Mouse (Mus musculus): Measurements from ENCODE around the gene Phldb2. TPM values are rescaled to one million over a fixed set of nuclear protein-coding genes. Genes with fewer than 3 reads are reported as not detected.

Phldb2 gene
- polyA plus RNA-seq, 1 experiment from 2014 or later, result 35.2 TPM

DNA sequence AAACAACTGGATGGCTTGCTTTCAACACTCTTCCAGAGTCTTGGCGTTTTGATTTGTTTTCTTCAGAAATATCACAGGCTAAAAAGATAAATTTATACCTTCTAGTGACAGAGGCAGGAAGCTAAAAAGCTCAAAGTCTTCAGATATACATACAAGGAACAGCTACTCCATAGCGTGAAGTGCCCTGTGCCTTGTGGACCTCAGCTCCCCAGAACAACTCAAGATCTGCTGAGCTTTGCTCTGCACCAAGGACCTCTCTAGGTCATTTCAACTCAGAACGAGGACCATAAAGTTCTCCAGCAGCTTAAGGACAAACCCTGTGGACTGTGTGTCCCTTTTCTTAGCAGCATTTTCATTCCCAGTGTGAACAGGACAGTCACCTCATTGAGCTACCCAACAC, 188.3 kb downstream of the Phldb2 start:
- ATAC-seq (ENCODE audit: low FRiP score), result no peak
- Histone ChIP-seq H3K27me3 (no peaks in the 10 kb centered on the region), H3K4me3 (replicated peaks) (no peak overlapping the region), H3K9me3 (no peaks in the 10 kb centered on the region), H3K4me2 (no peak overlapping the region), H3K27ac (no peak overlapping the region), H3K36me3 (replicated peaks) (peaks cover 3% of the 10 kb centered on the region; the same call in 1 of the 2 replicates), H3K4me1 (0 out of 2 replicates have a peak, but pooled peaks cover 12% of the 10 kb centered on the region), H3K9ac (no peak overlapping the region)
- WGBS, result 91% methylated on average over 3 of the region's 3 CpGs

GRCm38 (mm10) chr16:45762859-45763505, 190.4 kb downstream of the Phldb2 start:
- ATAC-seq (ENCODE audit: low FRiP score), result no peak
- Histone ChIP-seq H3K4me1 (0 out of 2 replicates have a peak, but pooled peaks cover 9% of the 10 kb centered on the region), H3K9ac (no peak overlapping the region), H3K27me3 (no peaks in the 10 kb centered on the region), H3K36me3 (replicated peaks) (peaks cover 2% of the 10 kb centered on the region; the same call in 1 of the 2 replicates), H3K4me3 (replicated peaks) (no peak overlapping the region), H3K4me2 (no peak overlapping the region), H3K9me3 (no peaks in the 10 kb centered on the region), H3K27ac (no peak overlapping the region)
- 86% methylated on average over 13 of the region's 13 CpGs for WGBS

GRCm38 (mm10) chr16:45761425-45761824, 192.0 kb downstream of the Phldb2 start:
- 86% methylated on average over 1 of the region's 1 CpGs for WGBS
- ATAC-seq (ENCODE audit: low FRiP score), result no peak
- Histone ChIP-seq H3K27me3 (no peaks in the 10 kb centered on the region), H3K9me3 (no peaks in the 10 kb centered on the region), H3K4me2 (no peak overlapping the region), H3K27ac (no peak overlapping the region), H3K36me3 (replicated peaks) (peaks cover 2% of the 10 kb centered on the region), H3K4me3 (replicated peaks) (no peak overlapping the region), H3K4me1 (no peaks in the 10 kb centered on the region), H3K9ac (no peak overlapping the region)

DNA sequence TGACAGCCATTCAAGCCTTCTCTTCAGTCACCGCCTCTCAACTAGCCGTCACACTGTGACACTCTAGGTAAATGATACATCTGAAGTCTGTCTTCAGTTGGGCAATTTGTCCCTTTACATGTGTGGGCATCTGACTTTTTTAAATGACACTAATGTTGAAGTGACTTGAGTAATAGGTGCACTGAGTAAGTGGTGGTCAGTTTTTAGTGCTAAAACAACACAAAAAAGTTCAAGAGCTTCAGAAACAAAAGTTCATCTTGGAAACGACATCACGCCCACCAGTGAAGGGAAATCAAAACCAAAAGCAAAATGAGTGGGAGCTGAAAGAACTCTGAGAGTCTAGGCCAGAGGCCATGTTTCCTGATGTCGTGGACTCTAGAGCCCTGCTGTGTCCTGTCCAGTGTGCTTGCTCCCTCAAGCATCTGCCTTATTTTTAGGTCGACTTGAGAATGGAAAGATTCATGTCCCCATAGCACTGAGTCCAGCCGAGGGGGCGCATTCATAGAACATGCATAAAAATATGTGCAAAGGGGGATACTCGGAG, 194.6 kb downstream of the Phldb2 start:
- 89% methylated on average over 9 of the region's 9 CpGs for WGBS
- Histone ChIP-seq H3K36me3 (replicated peaks) (peaks cover 2% of the 10 kb centered on the region), H3K27ac (no peak overlapping the region), H3K9ac (no peak overlapping the region), H3K9me3 (no peaks in the 10 kb centered on the region), H3K4me3 (replicated peaks) (no peak overlapping the region), H3K27me3 (no peaks in the 10 kb centered on the region), H3K4me2 (no peak overlapping the region), H3K4me1 (no peaks in the 10 kb centered on the region)
- no peak for ATAC-seq (ENCODE audit: low FRiP score)

DNA sequence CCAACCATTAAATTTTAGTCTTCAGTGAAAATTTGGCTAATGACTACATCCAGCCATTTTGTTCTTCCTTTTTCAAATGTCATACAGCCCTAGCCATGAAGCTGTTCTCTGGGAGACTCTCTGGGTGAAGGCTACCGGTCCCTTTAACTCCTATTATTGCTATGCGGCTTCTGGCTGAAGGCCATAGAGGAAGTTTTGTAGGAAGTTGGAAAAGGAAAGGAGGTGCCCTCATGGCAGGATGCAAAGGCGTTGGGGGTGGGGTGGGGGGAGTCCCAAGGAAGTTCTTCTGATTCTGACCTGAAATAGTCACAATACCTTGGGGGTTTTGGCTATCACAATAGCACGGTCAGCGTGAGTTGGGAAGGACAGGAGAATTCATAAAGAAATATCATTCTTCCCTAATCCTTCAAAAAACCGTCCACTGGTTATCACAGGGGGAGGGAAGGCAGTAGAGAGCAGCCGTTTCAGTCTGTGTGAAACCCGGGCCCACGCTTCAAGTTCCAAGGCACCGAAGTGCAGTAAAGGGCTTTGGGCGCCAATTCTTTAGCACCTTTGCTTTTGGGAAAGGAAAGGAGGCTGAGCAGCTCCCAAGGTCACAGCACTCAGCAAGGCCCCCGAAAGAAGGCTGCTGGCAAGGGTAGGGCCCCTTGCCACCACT, 195.8 kb downstream of the Phldb2 start:
- Histone ChIP-seq H3K27ac (peak overlapping the region; percentile 53; the same call in 1 of the 2 replicates), H3K9me3 (no peaks in the 10 kb centered on the region), H3K4me2 (no peak overlapping the region), H3K36me3 (replicated peaks) (no peaks in the 10 kb centered on the region; the same call in none of the 2 replicates), H3K27me3 (no peaks in the 10 kb centered on the region), H3K4me3 (replicated peaks) (no peak overlapping the region), H3K4me1 (no peaks in the 10 kb centered on the region), H3K9ac (no peak overlapping the region)
- WGBS, result 88% methylated on average over 12 of the region's 12 CpGs
- ATAC-seq (ENCODE audit: low FRiP score), result no peak

GRCm38 (mm10) chr16:45756855-45757254, 196.5 kb downstream of the Phldb2 start:
- peak; percentile 78 for ATAC-seq (ENCODE audit: low FRiP score)
- Histone ChIP-seq H3K4me1 (no peaks in the 10 kb centered on the region), H3K4me3 (replicated peaks) (no peak overlapping the region), H3K27ac (no peak overlapping the region), H3K36me3 (replicated peaks) (peaks cover 5% of the 10 kb centered on the region), H3K9ac (no peak overlapping the region), H3K27me3 (no peaks in the 10 kb centered on the region), H3K4me2 (no peak overlapping the region), H3K9me3 (no peaks in the 10 kb centered on the region)
- 48% methylated on average over 9 of the region's 9 CpGs for WGBS

- H3K4me3 ChIP-seq (replicated peaks), result no peak overlapping the region
- H3K4me2 ChIP-seq, result peak overlapping the region; percentile 59
- no peaks in the 10 kb centered on the region for H3K27me3 ChIP-seq
- H3K4me1 ChIP-seq, result peaks cover 16% of the 10 kb centered on the region
- no peak overlapping the region for H3K9ac ChIP-seq
- ATAC-seq (ENCODE audit: low FRiP score), result peak; percentile 15; the same call in 1 of the 2 replicates
- peaks cover 6% of the 10 kb centered on the region; the same call in 1 of the 2 replicates for H3K36me3 ChIP-seq (replicated peaks)
- no peaks in the 10 kb centered on the region for H3K9me3 ChIP-seq
- peak overlapping the region; percentile 90; the same call in 1 of the 2 replicates for H3K27ac ChIP-seq
- 61% methylated on average over 4 of the region's 4 CpGs for WGBS
Measured at GRCm38 (mm10) chr16:45743591-45744144, 209.7 kb downstream of the Phldb2 start.

- peak; percentile 98 for ATAC-seq (ENCODE audit: low FRiP score)
- Histone ChIP-seq H3K4me3 (replicated peaks) (peak within 1 kb of the TSS; percentile 82), H3K27me3 (no peaks in the 10 kb centered on the region), H3K4me2 (peak within 1 kb of the TSS; percentile 59), H3K36me3 (replicated peaks) (peaks cover 4% of the 10 kb centered on the region; the same call in 1 of the 2 replicates), H3K4me1 (peaks cover 16% of the 10 kb centered on the region), H3K9ac (peak within 1 kb of the TSS; percentile 78), H3K9me3 (no peaks in the 10 kb centered on the region), H3K27ac (peak within 1 kb of the TSS; percentile 90)
- WGBS, result under 1% methylated on average over 46 of the region's 51 CpGs
Measured at GRCm38 (mm10) chr16:45742615-45743476, 210.6 kb downstream of the Phldb2 start, which contains the start of gene Abhd10. Gene Abhd10, minus strand, starts transcription at chr16:45742955.

- H3K36me3 ChIP-seq (replicated peaks), result peaks cover 38% of the 10 kb centered on the region
- WGBS, result 93% methylated on average over 8 of the region's 8 CpGs
- no peak overlapping the region for H3K4me3 ChIP-seq (replicated peaks)
- H3K4me1 ChIP-seq, result peaks cover 9% of the 10 kb centered on the region
- no peak overlapping the region for H3K27ac ChIP-seq
- no peak overlapping the region for H3K9ac ChIP-seq
- H3K9me3 ChIP-seq, result no peaks in the 10 kb centered on the region
- no peaks in the 10 kb centered on the region for H3K27me3 ChIP-seq
- no peak for ATAC-seq (ENCODE audit: low FRiP score)
- no peak overlapping the region for H3K4me2 ChIP-seq
Measured at GRCm38 (mm10) chr16:45737880-45738279, 215.5 kb downstream of the Phldb2 start.

- Histone ChIP-seq H3K4me2 (no peak overlapping the region), H3K9me3 (no peaks in the 10 kb centered on the region), H3K27me3 (no peaks in the 10 kb centered on the region), H3K4me3 (replicated peaks) (no peak overlapping the region), H3K36me3 (replicated peaks) (peaks cover 44% of the 10 kb centered on the region), H3K4me1 (peaks cover 9% of the 10 kb centered on the region), H3K9ac (no peak overlapping the region), H3K27ac (no peak overlapping the region)
- no peak for ATAC-seq (ENCODE audit: low FRiP score)
- WGBS, result 96% methylated on average over 3 of the region's 3 CpGs
Measured at GRCm38 (mm10) chr16:45736724-45737123, 216.7 kb downstream of the Phldb2 start.

- Histone ChIP-seq H3K36me3 (replicated peaks) (peaks cover 41% of the 10 kb centered on the region), H3K27me3 (no peaks in the 10 kb centered on the region), H3K27ac (no peak overlapping the region), H3K9ac (no peak overlapping the region), H3K9me3 (no peaks in the 10 kb centered on the region), H3K4me3 (replicated peaks) (no peak overlapping the region), H3K4me2 (no peak overlapping the region), H3K4me1 (peaks cover 8% of the 10 kb centered on the region)
- ATAC-seq (ENCODE audit: low FRiP score), result no peak
- 92% methylated on average over 5 of the region's 5 CpGs for WGBS
Measured at GRCm38 (mm10) chr16:45729163-45729562, 224.2 kb downstream of the Phldb2 start.

Measured in forebrain, embryonic 12.5 days (tissue).